Mouse (Mus musculus): ENCODE data around the gene Cnot4.
"Not testable (repeated sequence)": the region's sequence is repeated elsewhere in the genome, so short reads cannot be mapped to it uniquely, and the experiment has no call there.

The Cnot4 gene

DNA sequence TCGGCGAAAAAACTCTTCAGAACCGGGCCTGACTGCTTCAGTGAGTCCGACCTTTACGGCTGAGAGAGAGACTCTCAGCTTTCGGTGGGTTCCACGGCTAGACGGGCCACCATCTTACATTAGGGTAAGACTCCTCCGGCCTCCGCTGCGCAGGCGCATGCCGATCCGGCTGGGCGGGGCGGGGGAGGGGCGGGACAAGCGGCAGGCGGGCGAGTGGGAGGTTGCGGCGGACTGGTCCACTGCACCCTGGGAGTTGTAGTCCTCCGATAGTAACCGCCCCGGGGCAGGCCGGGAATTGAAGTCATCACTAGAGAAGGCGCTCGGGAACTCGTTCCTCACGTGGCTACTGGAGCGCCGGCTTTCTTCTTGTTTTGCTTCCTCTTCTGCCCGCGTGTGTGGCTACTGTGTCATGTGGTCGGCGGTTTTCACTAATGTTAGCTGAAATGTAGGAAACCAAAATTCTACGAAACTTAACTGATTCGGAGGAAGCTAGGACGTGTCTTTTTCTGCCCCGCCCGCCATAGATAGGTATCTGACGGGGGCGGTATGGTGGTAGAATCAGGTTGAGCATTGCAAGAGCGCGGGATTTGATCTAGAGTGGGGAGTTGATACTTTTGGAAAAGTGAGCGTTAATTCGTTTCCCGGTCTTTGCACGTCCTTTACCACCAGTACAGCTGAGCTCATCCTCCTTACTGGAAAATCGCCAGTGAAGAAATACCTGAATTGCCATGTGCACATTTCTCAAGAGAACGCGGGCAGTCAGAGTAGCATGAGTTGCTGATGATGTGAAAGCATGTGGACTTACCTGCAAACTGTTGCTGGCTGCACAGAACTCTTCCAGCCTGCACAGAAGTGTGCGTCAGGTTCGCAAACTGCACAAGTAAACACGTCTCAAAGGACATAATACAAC lies at the start of gene Cnot4:
TSS of gene Cnot4 (minus strand) at position 146 of the 910 bp plus-strand sequence.
- peak; percentile 94 for DNase-seq (ENCODE audit: low read depth, low spot score)

DNA sequence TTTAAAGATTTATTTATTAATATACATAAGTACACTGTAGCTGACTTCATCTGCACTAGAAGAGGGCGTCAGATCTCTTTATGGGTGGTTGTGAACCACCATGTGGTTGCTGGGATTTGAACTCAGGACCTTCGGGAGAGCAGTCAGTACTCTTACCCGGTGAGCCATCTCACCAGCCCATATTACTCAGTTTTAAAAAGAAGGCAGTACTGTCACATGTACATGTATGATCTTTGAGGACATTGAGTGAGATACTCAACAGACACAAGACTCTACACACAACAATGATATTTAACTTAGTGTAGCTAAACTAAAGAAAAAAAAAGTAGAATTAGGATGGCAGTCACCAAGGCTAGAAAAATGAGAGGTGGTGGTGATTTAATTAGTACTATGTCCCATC lies 45.8 kb upstream of the Cnot4 start:
- not testable (repeated sequence) for DNase-seq (ENCODE audit: low read depth, low spot score)

DNA sequence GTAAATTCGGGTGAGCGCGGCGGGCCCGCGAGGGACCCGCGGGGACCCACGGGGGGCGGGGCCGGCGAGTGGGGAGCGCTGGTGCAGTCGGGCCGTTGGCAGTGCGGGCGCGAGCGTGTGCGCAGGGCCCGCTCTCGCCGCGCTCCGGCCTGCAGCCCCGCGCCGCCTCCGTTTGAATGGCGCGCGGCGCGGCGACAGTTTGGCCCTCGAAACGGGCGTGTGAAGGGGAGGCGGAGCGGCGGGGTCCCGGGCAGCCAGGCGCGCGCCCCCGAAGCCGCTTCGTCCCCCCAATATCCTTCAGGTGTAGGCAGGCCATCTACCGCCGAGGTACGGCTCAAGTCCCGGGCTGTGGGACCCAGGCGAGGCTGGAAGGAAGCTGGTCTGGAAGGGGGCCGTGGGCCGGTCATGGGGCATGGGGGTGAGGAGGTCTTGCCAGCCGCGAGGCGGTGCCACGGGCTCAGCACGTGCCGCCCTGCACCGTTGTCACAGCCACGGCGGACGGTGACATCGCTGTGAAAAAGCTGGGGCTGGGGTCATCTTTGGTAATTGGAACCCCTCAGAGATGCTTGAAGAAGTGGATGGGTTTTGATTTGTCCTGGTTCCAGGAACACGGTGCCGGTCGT lies 44.2 kb upstream of the Cnot4 start:
- peak; percentile 12 for DNase-seq (ENCODE audit: low read depth, low spot score)

DNA sequence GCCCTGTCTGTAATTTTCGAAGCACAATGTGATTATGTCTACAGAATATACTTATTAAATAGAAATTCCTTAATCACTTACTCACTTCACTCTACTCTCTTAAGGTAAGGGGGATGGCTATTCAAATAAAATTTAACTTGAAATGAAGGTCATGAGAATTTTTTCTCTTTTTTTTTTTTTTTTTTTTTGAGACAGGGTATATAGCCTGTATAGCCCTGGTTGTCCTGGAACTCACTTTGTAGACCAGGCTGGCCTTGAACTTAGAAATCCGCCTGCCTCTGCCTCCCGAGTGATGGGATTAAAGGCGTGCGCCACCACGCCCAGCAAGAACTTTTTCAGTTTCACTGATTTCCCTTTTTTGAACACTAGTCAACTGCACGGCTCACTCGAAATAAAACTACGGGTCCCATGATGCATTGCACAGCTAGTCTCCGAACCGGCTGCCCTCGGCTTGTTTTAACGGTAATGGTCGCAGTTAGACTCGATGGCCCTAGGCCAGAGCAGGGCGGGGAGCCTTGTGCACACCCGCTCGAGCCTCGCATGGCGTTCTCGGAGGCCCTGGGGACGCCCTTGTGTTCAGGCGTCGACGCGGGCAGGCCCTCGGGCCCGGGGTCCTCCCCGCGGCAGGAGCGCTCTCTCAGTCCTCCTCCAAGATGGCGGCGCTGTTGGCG lies 43.6 kb upstream of the Cnot4 start, which contains the start of gene Nup205:
TSS of gene Nup205 (plus strand) at position 443 of the 671 bp plus-strand sequence.
- peak; percentile 71 for DNase-seq (ENCODE audit: low read depth, low spot score)

DNA sequence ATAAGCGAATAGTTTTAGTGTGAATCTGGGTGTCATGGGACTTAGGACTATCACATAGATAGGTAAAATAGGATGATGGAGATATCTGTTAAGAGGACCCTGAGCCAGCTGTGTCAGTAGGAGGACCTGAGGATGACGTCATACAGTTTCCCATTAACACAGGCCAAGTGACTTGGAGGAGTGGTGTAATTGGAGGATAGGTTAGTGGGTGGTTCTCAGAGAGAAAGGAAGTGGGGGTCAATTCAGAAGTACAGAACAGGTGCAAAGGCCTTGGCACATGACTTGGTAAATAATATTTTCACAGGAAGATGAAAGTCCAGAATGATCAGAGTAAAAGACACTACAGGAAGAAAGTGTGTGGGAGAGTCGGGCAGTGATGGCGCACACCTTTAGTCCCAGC lies 39.7 kb upstream of the Cnot4 start:
- DNase-seq (ENCODE audit: low read depth, low spot score): no peak

DNA sequence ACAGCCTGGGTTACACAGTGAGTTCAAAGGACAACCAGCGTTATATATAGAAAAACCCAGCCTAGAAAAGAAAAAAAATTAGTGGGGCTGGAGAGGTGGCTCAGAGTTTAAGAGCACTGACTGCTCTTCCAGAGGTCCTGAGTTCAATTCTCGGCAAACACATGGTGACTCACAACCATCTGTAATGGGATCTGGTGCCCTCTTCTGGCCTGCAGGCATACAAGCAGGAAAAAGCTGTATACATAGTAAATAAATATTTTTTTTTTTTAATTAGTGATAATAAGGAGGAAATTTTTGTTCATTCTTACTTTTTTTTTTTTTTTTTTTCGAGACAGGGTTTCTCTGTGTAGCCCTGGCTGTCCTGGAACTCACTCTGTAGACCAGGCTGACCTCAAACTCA lies 38.5 kb upstream of the Cnot4 start:
- not testable (repeated sequence) for DNase-seq (ENCODE audit: low read depth, low spot score)

DNA sequence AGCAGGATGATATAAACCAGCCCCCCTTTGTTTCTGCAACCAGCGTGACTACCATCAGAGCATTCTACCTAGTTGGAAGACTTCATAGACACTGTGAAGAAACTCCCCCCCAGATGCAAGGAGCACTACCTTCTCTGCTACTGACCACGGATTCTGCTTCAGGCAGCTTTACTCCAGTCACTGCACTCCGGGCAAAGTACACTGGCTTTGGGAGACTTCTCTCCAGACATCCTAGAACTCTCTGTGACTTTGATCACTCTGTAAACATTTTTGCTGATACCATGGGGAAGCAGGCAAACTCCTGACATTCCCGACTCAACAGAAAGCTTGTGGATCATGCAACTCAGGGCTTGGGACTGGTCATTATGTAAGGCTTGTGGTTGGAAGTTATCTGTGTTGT lies 35.7 kb upstream of the Cnot4 start:
- DNase-seq (ENCODE audit: low read depth, low spot score): no peak

DNA sequence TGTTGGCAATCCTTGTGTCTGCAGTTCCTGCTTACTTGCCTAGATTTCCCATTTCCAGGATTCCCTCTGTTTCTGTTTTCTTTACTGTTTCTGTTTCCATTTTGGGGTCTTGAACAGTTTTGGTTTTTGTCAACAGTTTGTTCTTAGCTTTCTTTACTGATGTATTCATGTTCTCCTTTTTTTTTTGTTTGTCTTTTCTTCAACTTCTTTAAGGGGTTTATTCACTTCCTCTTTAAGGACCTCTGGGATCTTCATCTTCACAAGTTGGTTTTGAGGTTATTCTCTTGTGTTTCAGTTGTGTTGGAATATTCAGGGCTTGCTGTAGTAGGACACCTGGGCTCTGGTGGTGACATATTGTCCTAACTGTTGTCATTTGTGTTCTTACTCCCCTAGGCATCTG lies 21.0 kb upstream of the Cnot4 start:
- no peak for DNase-seq (ENCODE audit: low read depth, low spot score)

DNA sequence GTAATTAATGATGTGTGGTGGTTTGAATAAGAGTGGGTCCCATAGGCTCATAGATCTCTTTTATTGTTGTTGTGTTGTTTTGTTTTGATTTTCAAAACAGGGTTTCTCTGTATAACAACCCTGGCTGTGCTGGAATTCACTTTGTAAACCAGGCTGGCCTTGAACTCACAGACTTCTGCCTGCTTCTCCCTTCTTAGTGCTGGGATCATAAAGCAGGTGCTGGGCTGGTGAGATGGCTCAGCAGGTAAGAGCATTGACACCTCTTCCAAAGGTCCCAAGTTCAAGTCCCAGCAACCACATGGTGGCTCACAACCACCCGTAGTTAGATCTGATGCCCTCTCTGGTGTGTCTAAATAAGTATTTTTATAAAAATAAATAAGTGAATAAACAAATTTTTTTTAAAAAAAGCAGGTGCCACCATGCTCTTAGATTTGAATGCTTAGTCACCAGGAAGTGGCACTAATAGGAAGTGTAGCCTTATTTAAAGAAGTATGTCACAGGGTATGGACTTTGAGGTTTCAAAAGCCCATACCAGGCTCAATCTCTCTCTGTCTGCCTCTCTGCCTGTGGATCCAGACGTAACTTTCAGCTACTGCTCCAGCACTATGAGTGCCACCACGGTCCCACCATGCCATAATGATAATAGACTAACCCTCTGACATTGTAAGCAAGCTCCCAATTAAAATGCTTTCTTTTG lies 14.3 kb upstream of the Cnot4 start:
- no peak for DNase-seq (ENCODE audit: low read depth, low spot score)

DNA sequence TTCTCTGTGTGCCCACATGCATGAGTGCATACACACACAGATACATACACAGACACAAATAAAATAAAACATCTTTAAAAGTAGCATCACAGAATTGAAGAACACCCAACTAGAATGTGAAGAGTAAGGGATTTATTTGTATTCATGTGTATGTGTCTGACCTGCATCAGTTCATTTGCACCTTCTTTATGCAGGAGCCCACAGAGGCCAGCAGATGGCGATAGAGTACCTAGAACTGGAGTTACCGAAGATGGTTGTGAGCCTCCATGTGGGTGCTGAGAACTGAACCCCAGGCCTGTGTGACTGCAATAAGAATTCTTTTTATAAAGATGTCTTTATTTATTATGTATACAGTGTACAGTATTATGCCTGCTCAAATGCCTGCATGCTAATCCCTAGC lies 12.0 kb upstream of the Cnot4 start:
- DNase-seq (ENCODE audit: low read depth, low spot score): no peak

DNA sequence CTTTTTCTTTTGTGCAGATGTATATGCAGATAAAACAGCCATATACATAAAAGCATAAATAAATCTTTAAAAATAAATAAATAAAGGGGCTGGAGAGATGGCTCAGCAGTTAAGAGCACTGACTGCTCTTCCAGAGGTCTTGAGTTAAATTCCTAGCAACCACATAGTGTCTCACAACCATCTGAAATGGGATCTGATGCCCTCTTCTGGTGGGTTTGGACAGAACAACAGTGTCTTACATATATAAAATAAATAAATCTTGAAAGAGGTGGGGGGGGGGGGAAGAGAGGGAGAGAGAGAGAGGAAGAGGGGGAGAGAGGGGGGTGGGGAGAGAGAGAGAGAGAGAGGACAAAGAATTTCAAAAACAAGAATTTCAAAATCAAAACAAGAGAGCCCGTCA lies 6.8 kb upstream of the Cnot4 start:
- no peak for DNase-seq (ENCODE audit: low read depth, low spot score)

DNA sequence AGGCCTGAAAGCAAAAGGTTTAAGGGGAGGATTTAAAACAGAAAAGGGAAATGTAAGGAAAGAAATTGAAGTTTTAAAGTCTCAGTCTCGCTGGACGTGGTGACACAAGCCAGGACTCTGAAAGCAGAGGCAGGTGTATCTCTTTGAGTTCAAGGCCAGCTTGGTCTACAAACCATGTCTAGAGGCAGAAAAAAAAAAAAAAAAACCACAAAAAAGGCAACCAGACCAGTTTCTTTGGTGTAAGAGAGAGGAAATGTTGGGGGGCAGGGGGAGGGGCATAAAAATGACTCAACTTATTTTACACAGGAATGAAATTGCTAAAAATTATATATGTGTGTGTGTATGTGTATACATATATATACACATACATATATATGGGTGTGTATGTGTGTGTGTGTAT lies 1.3 kb upstream of the Cnot4 start:
- DNase-seq (ENCODE audit: low read depth, low spot score): no peak

DNA sequence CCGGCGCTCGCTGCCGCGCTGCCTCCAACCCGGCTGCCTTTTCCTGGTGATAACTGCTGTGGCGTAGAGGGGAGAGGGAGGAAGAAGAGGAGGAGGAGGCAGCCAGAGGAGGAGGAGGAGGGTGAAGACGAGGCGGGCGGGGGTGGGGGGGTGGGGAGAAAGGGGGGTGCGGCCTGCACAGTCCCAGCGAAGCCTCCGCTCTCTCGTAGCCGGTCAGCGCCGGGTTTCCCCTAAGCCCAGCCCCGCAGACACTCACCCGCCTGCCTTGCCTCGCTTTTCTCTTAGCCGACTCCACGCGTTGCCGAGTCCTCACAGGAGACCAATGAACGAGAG lies 312 bp downstream of the Cnot4 start:
- no peak for DNase-seq (ENCODE audit: low read depth, low spot score)

DNA sequence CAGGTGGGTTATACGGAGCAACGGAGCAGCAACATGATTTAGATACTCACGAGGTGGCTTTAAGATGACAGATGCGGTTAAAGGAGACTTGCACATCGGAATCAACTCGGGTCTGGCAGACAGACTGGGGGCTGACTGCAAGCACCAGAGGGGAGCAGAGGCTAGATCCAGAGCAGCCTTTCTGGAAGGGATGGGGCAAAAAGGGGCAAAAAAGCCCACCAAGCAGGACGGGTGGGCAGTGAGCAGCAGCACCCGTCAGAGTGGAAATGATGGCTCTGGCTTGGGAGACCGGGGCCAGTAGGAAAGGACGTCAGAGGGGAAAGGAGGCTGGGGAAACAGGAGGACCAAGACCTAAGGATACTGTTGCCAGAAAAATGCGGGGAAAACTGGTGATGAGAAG lies 718 bp downstream of the Cnot4 start:
- DNase-seq (ENCODE audit: low read depth, low spot score): no peak

DNA sequence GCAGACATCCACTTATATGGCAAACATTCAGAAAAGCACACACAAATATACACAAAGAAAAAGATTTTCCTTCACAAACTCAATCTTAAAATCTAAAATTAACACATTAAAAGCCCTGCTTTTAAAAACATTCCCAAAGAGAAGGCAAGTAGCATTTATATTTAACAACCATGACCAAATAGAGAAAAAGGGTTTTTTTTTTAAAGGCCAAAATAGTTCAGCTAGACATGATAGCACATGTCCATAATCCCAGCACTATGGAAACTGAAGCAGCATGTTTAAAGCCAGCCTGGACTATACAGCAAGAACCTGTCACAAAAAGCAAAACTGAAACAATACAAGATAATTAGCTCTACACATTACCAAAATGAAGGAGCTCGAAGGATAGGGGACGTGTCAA lies 11.0 kb downstream of the Cnot4 start:
- DNase-seq (ENCODE audit: low read depth, low spot score): no peak

DNA sequence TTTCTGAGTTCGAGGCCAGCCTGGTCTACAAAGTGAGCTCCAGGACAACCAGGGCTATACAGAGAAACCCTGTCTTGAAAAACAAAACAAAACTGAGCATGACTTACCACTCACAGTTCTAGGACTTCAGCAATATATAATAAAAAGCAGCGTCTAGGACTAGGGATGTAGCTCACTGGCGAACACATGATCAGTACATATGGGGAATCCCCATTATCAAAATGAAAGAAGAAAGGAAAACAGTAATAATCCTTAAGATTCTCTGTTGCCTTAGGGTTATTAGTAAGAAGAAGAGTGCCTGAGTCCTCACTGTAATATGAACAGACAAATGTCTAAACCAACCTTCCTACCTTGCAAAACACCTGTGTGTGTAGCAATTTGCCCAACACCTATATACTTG lies 11.6 kb downstream of the Cnot4 start:
- DNase-seq (ENCODE audit: low read depth, low spot score): no peak

DNA sequence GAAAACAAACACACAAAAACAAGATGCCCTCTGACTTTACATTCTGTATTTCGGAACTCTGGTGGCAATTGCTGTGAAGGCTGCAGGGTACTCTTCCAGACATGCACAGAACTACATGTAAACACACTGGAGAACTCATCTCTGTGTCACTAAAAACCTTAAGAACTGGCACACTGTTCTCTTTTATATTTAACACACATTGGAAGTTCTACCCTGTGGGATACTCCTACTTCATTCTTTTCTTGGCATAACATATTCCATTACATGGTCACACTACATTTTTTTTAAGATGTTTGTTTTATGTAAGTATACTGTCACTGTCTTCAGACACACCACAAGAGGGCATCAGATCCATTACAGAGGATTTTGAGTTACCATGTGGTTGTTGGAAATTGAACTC lies 31.1 kb downstream of the Cnot4 start:
- no peak for DNase-seq (ENCODE audit: low read depth, low spot score)

DNA sequence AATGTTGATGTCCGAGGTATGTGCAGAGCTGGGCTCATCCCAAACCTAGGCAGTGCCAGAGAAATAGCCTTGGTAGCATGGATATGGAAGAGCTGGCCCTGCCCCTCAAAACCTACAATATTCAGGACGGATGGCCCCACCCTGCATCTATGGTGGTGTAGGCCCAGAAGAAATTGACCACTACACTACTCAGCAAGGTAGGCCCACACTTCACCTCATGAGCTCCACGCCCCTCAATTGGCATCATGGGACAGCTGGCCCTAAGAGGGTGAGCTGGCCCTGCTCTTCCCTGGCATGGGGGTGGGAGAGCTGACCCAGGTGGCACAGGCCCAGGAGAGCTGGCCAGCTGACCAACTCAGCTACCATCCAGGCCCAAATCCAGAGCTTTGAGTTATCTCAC lies 48.6 kb downstream of the Cnot4 start:
- no peak for DNase-seq (ENCODE audit: low read depth, low spot score)

DNA sequence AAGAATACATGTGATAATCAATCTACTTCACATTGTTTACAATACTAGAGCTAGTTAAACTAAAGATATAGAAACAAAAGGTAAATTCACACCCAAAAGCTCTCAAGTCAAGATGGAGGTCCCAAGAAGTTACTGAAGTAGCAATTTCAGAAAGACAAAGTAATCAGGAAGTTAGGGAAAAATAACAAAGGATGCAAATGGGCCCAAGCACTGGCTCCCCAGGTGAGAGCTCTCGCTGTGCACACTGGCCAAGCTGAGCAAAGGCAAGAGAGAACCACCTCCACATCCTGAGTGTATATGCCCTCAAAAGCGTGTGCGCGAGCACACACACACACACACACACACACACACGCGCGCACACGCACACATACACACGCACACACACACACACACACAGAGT lies 58.4 kb downstream of the Cnot4 start:
- no peak for DNase-seq (ENCODE audit: low read depth, low spot score)

DNA sequence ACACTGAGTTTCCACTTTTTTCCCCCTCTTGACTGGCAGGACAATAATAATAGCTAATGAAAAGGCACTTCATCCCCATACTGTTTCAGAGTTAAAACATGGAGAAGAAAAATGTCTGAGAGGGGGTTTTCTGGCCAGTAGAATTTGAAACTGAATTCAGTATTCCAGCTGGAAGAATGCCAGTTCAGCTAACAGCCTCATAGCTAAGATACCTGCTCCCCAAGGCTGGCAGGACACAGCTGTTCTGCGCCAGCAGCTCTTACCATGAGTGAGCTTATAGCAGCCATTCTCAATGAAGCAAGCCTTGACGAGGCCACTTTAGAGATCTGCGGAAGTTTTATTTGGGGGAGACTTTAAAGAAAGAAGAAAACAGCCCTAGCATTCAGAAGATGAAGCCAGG lies 62.3 kb downstream of the Cnot4 start:
- DNase-seq (ENCODE audit: low read depth, low spot score): no peak

DNA sequence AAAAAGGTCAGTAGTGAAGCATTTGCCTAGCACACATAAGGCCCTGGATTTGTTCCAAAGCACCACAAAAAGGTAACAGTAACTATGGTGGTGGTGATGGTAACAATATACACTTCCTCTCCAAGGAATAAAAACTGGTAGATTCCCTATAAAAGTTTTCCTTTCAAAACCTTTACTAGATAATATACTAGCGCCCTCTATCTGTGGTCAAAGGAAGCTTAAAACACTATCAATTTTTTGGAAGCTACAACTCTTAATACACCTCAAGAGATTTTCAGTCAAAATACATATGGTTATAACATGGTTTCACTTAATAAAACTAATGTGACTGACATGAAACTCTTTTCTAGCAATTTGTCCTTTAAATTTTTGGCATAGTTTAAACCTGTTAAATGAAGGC lies 71.1 kb downstream of the Cnot4 start:
- no peak for DNase-seq (ENCODE audit: low read depth, low spot score)

DNA sequence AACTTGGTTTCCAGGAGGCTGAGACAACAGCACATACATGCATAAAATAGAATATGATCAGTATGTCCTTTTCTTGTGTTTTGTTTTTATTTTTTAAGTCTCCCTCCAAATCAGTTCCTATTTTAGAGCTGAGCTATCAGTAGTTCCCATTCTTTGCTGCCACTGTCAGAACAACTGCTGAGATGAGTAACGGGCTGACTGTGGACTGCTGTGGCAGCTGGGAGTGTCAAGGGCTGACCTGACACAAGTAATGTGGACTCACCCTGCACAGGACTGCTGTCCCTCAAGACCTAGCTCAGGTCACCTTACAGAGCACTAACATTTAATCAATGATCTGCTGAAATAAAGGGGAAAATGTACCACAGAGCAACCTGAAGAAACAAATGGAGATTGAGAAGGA lies 90.4 kb downstream of the Cnot4 start:
- DNase-seq (ENCODE audit: low read depth, low spot score): no peak
